In genomic region chr11:94470391-94470790, GRCm38 (mm10) we compare ENCODE assay signal across 10 mouse cellular contexts. TPM values are rescaled to one million over a fixed set of nuclear protein-coding genes. Genes with fewer than 3 reads are reported as not detected.
DNase-seq lines count a peak whose midpoint lies in the region; ATAC-seq and TF ChIP-seq lines count a peak whose summit lies in the region.
"Had no signal": no experiment of that assay in that cellular context is flagged by ENCODE, and none has a peak within 500 bp of the region (broad histone marks: within the 10 kb centered on the region; RNA-seq: fewer than 3 reads in every experiment).

No protein-coding gene starts in this region.

- ATAC-seq in stomach, embryonic 14.5 days (ENCODE audit: insufficient number of reproducible peaks, insufficient read depth, low FRiP score, low read depth) = no peak
- ATAC-seq in stomach, postnatal 0 days (ENCODE audit: low FRiP score, low TSS enrichment) = no peak
- ATAC-seq in forebrain, postnatal 0 days = no peak

- no peak for TF ChIP-seq CTCF in stomach, postnatal 0 days (IDR thresholded peaks at IDR 0.05; ENCODE audit: low read depth)
- no peak for TF ChIP-seq CTCF in forebrain, postnatal 0 days (IDR thresholded peaks at IDR 0.05; ENCODE audit: low read depth)

- no peak overlapping the region for H3K4me2 ChIP-seq in stomach, embryonic 14.5 days (replicated peaks; ENCODE audit: low read depth, low read length)
- no peak overlapping the region for H3K4me2 ChIP-seq in stomach, postnatal 0 days (replicated peaks; ENCODE audit: low read depth)
- H3K4me2 ChIP-seq in forebrain, postnatal 0 days (ENCODE audit: low read depth) = peak overlapping the region; percentile 90

- H3K4me1 ChIP-seq in stomach, embryonic 14.5 days (ENCODE audit: control insufficient read depth, insufficient read depth, low read length) = peaks cover 40% of the 10 kb centered on the region
- peaks cover 6% of the 10 kb centered on the region for H3K4me1 ChIP-seq in stomach, postnatal 0 days (replicated peaks; ENCODE audit: control insufficient read depth, insufficient read depth)
- peaks cover 29% of the 10 kb centered on the region for H3K4me1 ChIP-seq in forebrain, postnatal 0 days (ENCODE audit: insufficient read depth)
- H3K4me1 ChIP-seq in midbrain, embryonic 10.5 days = peaks cover 100% of the 10 kb centered on the region

- no peak for TF ChIP-seq EP300 in stomach, postnatal 0 days (optimal IDR thresholded peaks at IDR 0.05)

- no peak overlapping the region for H3K4me3 ChIP-seq in stomach, embryonic 14.5 days (ENCODE audit: low read depth, low read length)
- no peak overlapping the region for H3K4me3 ChIP-seq in stomach, postnatal 0 days (ENCODE audit: low read depth, low read length)
- H3K4me3 ChIP-seq in forebrain, postnatal 0 days (ENCODE audit: low read depth, low read length) = no peak overlapping the region
- peak overlapping the region; percentile 96; the same call in 1 of the 2 replicates for H3K4me3 ChIP-seq in midbrain, embryonic 10.5 days
- H3K4me3 ChIP-seq: myocyte had no signal

- no peak for DNase-seq in stomach, postnatal 0 days (ENCODE audit: low spot score)
- DNase-seq in forebrain, postnatal 0 days = no peak
- DNase-seq in midbrain, embryonic 10.5 days (ENCODE audit: low spot score) = peak; percentile 43
- no peak for DNase-seq in heart, adult 11 months
- DNase-seq in urinary bladder, adult 2 months (ENCODE audit: low spot score) = no peak
- no peak for DNase-seq in left cerebral cortex, postnatal 10 days (ENCODE audit: extremely low spot score in 1 of 2, low spot score in 2 of 2)
- DNase-seq: liver had no signal

- no peaks in the 10 kb centered on the region for H3K9me3 ChIP-seq in stomach, embryonic 14.5 days (ENCODE audit: control insufficient read depth, low read depth, low read length)
- H3K9me3 ChIP-seq in stomach, postnatal 0 days (ENCODE audit: control insufficient read depth, low read length) = no peaks in the 10 kb centered on the region
- H3K9me3 ChIP-seq in forebrain, postnatal 0 days (ENCODE audit: low read length) = no peaks in the 10 kb centered on the region
- no peaks in the 10 kb centered on the region for H3K9me3 ChIP-seq in midbrain, embryonic 10.5 days (replicated peaks)

- H3K9ac ChIP-seq in stomach, embryonic 14.5 days (replicated peaks; ENCODE audit: low read depth, low read length) = no peak overlapping the region
- no peak overlapping the region for H3K9ac ChIP-seq in stomach, postnatal 0 days (ENCODE audit: low read length)
- H3K9ac ChIP-seq in forebrain, postnatal 0 days = no peak overlapping the region

- intact Hi-C loops in left cerebral cortex, postnatal 10 days (cut with DNase I) = loop anchor here (5.0 kb wide), 2 partner anchors 48 to 128 kb away; no protein-coding TSS in a partner anchor

- 43% methylated on average over 7 of the region's 7 CpGs for WGBS in stomach, embryonic 14.5 days
- WGBS in stomach, postnatal 0 days = 53% methylated on average over 6 of the region's 7 CpGs
- WGBS in forebrain, postnatal 0 days = 32% methylated on average over 6 of the region's 7 CpGs
- 24% methylated on average over 7 of the region's 7 CpGs for WGBS in midbrain, embryonic 10.5 days

- peaks cover 6% of the 10 kb centered on the region; the same call in 1 of the 2 replicates for H3K27me3 ChIP-seq in stomach, embryonic 14.5 days (ENCODE audit: control insufficient read depth, insufficient read depth, low read length)
- H3K27me3 ChIP-seq in stomach, postnatal 0 days (ENCODE audit: control insufficient read depth, insufficient read depth, low read length) = peaks cover 7% of the 10 kb centered on the region; the same call in 1 of the 2 replicates
- peaks cover 6% of the 10 kb centered on the region; the same call in 1 of the 2 replicates for H3K27me3 ChIP-seq in forebrain, postnatal 0 days (ENCODE audit: insufficient read depth, low read length)
- H3K27me3 ChIP-seq in midbrain, embryonic 10.5 days (ENCODE audit: low read depth, poor library complexity, severe bottlenecking) = peaks cover 40% of the 10 kb centered on the region

- no peaks in the 10 kb centered on the region for H3K36me3 ChIP-seq in stomach, embryonic 14.5 days (ENCODE audit: control insufficient read depth, insufficient read depth, low read length)
- H3K36me3 ChIP-seq in stomach, postnatal 0 days (ENCODE audit: control insufficient read depth, insufficient read depth, low read length) = no peaks in the 10 kb centered on the region
- H3K36me3 ChIP-seq in forebrain, postnatal 0 days (ENCODE audit: insufficient read depth) = no peaks in the 10 kb centered on the region
- peaks cover 3% of the 10 kb centered on the region for H3K36me3 ChIP-seq in midbrain, embryonic 10.5 days

- H3K27ac ChIP-seq in stomach, embryonic 14.5 days (ENCODE audit: low read length) = peak overlapping the region; percentile 52; the same call in 1 of the 2 replicates
- no peak overlapping the region for H3K27ac ChIP-seq in stomach, postnatal 0 days (replicated peaks)
- no peak overlapping the region for H3K27ac ChIP-seq in forebrain, postnatal 0 days (ENCODE audit: low read depth, low read length)
- H3K27ac ChIP-seq in midbrain, embryonic 10.5 days (replicated peaks) = peak overlapping the region; percentile 96

RNA-seq across cellular contexts. Expression of gene Cacna1g, which starts 3.6 kb away (rescaled TPM):
- 13.5 and 17.6 TPM in 2 replicates for polyA plus RNA-seq in stomach, embryonic 14.5 days (2014; fragmentation: Nextera tagmentation; extraction: Ambion mirVana)
- polyA plus RNA-seq in stomach, postnatal 0 days (2015; fragmentation: Nextera tagmentation; extraction: Ambion mirVana) = 1.8 and 2.0 TPM in 2 replicates
- total RNA-seq in forebrain, postnatal 0 days (2014; rRNA removed) = 47.1 and 62.9 TPM in 2 replicates
- polyA plus RNA-seq in forebrain, postnatal 0 days (2015; fragmentation: Nextera tagmentation; extraction: Ambion mirVana) = 5.3 and 5.8 TPM in 2 replicates
- polyA plus RNA-seq in midbrain, embryonic 10.5 days (2016; fragmentation: Nextera tagmentation; extraction: Ambion mirVana) = 8.1 and 9.1 TPM in 2 replicates
- polyA plus RNA-seq in urinary bladder, adult 2 months (2012; rRNA removed) = 2.6 and 2.9 TPM in 2 replicates
- total RNA-seq in left cerebral cortex, postnatal 10 days (2021) = 100 to 1,000 TPM; 143 to 151 TPM
- total RNA-seq: hematopoietic stem cell, adult 5-6 weeks had no signal

RNA-seq across cellular contexts. Expression of gene Spata20, which starts 15.6 kb away (rescaled TPM):
- 0.13 and 0.48 TPM in 2 replicates for polyA plus RNA-seq in stomach, embryonic 14.5 days (2014; fragmentation: Nextera tagmentation; extraction: Ambion mirVana)
- 0.05 and 0.18 TPM in 2 replicates for polyA plus RNA-seq in stomach, postnatal 0 days (2015; fragmentation: Nextera tagmentation; extraction: Ambion mirVana)
- total RNA-seq in forebrain, postnatal 0 days (2014; rRNA removed) = 0.92 and 3.1 TPM in 2 replicates
- 0.99 and 2.3 TPM in 2 replicates for polyA plus RNA-seq in forebrain, postnatal 0 days (2015; fragmentation: Nextera tagmentation; extraction: Ambion mirVana)
- 0.12 TPM in 1 of 2 replicates, not detected in the other for polyA plus RNA-seq in midbrain, embryonic 10.5 days (2016; fragmentation: Nextera tagmentation; extraction: Ambion mirVana)
- 0.06 TPM in 1 of 2 replicates, not detected in the other for polyA plus RNA-seq in urinary bladder, adult 2 months (2012; rRNA removed)
- total RNA-seq in left cerebral cortex, postnatal 10 days (2021) = 1 to 10 TPM in 1 of 2 experiments, under 1 TPM in 1; 0.92 to 1.5 TPM
- total RNA-seq: hematopoietic stem cell, adult 5-6 weeks had no signal
- polyA plus RNA-seq: myocyte had no signal

RNA-seq across cellular contexts. Expression of gene Epn3, which starts 29.4 kb away (rescaled TPM):
- 7.5 and 11.1 TPM in 2 replicates for polyA plus RNA-seq in stomach, embryonic 14.5 days (2014; fragmentation: Nextera tagmentation; extraction: Ambion mirVana)
- polyA plus RNA-seq in stomach, postnatal 0 days (2015; fragmentation: Nextera tagmentation; extraction: Ambion mirVana) = 53.4 and 60.1 TPM in 2 replicates
- total RNA-seq in forebrain, postnatal 0 days (2014; rRNA removed) = 2.0 and 2.5 TPM in 2 replicates
- 0.96 and 1.4 TPM in 2 replicates for polyA plus RNA-seq in forebrain, postnatal 0 days (2015; fragmentation: Nextera tagmentation; extraction: Ambion mirVana)
- 0.57 and 0.80 TPM in 2 replicates for polyA plus RNA-seq in midbrain, embryonic 10.5 days (2016; fragmentation: Nextera tagmentation; extraction: Ambion mirVana)
- 28.5 and 34.1 TPM in 2 replicates for polyA plus RNA-seq in urinary bladder, adult 2 months (2012; rRNA removed)
- 1 to 10 TPM; 1.6 to 1.8 TPM for total RNA-seq in left cerebral cortex, postnatal 10 days (2021)

RNA-seq across cellular contexts. Expression of gene Mycbpap, which starts 51.2 kb away (rescaled TPM):
- 1.6 and 2.1 TPM in 2 replicates for polyA plus RNA-seq in stomach, embryonic 14.5 days (2014; fragmentation: Nextera tagmentation; extraction: Ambion mirVana)
- 1.4 and 1.9 TPM in 2 replicates for polyA plus RNA-seq in stomach, postnatal 0 days (2015; fragmentation: Nextera tagmentation; extraction: Ambion mirVana)
- total RNA-seq in forebrain, postnatal 0 days (2014; rRNA removed) = 0.77 and 2.1 TPM in 2 replicates
- polyA plus RNA-seq in forebrain, postnatal 0 days (2015; fragmentation: Nextera tagmentation; extraction: Ambion mirVana) = 1.5 and 1.7 TPM in 2 replicates
- 2.7 and 2.9 TPM in 2 replicates for polyA plus RNA-seq in midbrain, embryonic 10.5 days (2016; fragmentation: Nextera tagmentation; extraction: Ambion mirVana)
- 1.7 and 2.0 TPM in 2 replicates for polyA plus RNA-seq in urinary bladder, adult 2 months (2012; rRNA removed)
- 1 to 10 TPM; 1.4 to 1.6 TPM for total RNA-seq in left cerebral cortex, postnatal 10 days (2021)

Comparison
In these comparisons a context has a peak if more than half of its experiments do, and no peak if none do; other contexts are left out.
1. H3K27ac ChIP-seq: peak in stomach, embryonic 14.5 days (single experiment) and midbrain, embryonic 10.5 days (single experiment); none in stomach, postnatal 0 days (single experiment) and forebrain, postnatal 0 days (single experiment).